Mouse (Mus musculus) testis, postnatal 10 days (tissue): ENCODE data around the gene Gsdma.
A peak's percentile ranks its signal among the peaks of the same experiment; 100 is the strongest.
"Not testable (repeated sequence)": the region's sequence is repeated elsewhere in the genome, so short reads cannot be mapped to it uniquely, and the experiment has no call there.

Experiments used
- DNase-seq: peaks from one replicate; pipeline ENCODE4 v3.0.0; 2021; ENCODE audit warnings: low spot score

Gsdma gene

DNA sequence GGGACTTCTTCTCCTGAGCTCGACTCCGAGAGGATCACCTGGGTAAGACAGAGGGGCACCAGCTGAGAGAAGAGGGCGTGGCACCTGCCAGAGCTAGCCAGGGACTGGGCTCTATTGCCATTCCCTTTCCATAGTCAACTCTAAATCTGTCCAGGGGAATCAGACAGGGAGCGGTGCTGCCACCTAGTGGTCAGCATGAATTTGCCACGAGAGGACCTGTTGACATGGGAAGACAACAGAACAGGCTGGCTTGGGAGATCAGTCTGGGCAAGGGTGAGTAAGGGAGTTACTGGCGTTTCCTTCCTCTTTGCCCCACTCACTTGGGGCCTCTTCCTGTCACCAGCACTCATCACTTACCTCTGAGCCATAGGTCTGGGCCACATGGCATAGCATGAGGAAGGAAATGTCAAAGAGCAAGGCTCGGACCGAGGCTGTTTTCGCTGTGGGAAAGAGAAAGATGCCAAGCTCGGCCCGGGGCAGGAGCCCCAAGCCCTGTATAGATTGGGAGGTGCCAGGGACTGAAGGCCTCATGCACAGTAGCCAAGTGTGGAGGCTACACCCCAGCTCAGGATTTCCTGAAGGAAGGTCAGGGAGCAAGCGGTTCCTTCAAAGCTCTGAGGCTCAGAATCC, 46.4 kb downstream of the Gsdma start:
- DNase-seq, result peak; percentile 91

DNA sequence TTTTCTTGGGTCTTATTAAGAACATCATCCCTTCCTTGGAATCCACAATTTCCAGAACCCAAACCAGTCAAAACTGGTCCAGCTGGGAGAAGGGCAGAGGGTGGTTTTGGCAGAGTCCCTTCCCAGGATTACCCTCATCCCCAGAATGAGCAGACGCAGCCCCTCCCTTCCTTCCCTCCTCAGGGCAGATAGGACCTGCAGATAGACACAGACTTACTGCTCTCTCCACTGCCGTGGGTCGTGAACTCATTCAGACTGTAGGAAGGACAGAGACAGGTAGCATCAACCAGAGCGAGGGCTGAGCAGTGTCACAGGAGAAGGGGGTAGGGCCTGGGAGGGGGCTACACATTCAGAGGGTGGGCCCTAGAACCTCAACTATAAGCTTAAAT, 46.9 kb downstream of the Gsdma start:
- no peak for DNase-seq

DNA sequence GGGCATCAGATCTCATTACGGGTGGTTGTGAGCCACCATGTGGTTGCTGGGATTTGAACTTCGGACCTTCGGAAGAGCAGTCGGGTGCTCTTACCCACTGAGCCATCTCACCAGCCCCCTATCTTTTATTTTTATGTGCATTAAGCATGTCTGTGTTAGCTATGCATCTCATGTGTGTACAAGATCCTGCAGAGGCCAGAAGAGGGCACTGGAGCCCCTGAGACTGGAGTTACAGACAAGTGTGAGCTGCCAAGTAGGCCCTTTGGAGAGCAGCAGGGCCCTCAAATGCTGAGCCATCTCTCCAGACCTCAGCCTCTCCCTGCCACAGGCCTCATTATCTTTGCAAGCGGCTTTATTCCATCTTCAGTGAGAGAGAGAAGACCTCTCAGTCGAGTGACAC, 47.9 kb downstream of the Gsdma start:
- DNase-seq, result not testable (repeated sequence)

DNA sequence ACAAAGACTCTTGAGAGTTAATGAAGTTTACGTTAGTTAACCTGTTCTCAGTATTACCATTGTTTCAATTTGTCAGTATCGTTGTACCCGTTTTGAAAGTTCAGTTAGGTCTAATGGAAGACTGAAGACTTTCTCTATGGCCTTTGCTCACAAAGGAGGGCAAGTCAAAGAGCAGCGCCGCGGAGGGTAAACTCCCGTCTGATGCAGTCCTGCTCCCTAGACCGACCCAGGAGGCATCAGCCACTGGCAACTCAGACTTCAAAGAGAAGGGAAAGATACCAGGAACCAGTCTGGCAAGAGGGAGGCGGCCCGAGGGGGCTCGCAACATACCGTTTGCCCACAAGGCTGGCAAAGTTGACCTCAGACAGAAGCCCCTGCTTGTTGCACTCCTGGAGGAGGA, 49.6 kb downstream of the Gsdma start:
- DNase-seq, result no peak

DNA sequence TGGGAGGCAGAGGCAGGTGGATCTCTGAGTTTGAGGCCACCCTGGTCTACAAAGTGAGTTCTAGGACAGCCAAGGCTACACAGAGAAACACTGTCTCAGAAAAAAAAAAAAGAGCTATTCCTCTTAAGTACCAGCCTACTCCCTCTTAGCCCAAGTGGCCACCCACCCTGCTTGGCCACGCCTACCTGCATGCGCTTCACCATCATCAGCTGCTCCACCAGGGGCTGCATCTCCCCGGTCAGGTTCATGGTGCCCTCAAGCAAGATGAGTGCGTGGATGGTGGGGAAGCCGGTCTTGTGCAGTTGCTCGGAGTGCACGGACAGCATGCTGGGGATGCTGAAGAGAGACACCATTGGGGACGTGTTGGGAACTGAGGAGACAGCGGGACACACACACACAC, 51.8 kb downstream of the Gsdma start:
- no peak for DNase-seq

DNA sequence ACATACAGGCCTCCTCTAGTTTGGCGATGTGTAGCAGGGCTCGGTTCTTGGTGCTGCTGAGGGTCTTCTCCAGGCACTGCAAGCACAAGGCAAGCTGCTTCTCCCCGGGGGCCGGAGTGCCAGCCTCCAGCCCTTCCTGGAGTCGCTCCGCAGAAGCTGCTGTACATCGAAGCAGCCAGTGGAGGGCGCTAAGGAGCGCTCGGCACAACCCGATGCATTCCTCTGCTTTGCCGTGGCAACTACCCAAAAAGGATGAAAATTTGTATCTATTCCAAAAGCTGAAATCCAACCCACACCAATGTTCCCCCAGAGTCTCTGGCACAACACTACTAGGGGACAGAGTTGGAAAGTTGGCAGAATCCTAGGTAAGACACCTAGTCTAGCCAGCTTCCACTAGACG, 53.8 kb downstream of the Gsdma start:
- DNase-seq, result peak; percentile 91

DNA sequence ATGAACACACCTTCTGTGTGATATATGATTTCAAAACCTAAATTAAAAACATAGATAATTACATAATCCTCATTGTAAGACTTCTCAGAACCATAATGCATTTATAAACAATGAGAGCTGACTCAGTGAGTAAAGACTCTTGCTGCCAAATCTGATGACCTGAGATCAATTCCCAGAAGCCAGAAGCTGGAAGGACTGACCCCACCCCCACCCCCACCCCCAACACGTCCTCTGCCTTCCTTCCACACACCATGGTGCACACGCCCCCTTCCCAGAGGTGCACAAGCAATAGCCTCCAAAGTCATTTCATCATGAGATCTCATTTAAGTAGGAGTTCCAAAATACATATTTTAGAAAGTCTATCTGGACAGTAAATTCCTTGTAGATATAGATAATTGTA, 56.6 kb downstream of the Gsdma start:
- no peak for DNase-seq

DNA sequence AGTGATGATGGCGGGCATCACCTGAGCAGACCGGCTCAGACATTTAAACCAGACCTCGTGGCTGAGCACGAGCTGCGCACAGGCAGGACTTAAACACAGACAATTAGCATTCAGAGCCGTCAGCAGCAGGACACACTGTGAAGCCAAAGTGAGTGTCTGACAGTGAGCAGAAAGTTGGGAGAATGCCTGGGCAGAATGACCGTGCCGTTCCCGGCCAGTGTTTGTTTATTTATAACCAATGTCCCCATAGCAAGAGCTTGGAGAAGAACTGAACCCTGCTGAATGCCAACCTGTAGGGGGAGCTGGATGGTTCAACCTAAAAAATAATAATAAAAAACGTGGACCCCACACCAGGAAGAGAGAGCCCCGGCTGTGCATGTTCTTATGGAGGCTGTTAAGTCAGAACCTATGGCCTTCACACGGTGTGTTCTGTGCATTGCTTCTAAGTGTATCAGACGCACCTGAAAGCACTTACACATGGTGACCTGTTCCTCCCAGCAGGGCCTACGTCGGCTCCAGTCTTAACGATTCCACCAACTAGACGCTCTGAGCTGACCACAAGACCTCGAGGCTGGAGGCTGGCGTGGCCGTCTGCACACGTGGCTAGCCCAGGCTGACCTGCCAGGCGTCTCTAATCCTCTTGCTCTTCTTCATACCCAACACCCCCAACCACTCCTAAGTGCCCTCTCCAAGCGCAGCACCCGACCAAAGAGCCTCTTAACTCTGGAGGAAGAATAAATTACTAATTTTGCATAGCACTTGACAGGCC, 57.5 kb downstream of the Gsdma start:
- DNase-seq, result peak; percentile 70

DNA sequence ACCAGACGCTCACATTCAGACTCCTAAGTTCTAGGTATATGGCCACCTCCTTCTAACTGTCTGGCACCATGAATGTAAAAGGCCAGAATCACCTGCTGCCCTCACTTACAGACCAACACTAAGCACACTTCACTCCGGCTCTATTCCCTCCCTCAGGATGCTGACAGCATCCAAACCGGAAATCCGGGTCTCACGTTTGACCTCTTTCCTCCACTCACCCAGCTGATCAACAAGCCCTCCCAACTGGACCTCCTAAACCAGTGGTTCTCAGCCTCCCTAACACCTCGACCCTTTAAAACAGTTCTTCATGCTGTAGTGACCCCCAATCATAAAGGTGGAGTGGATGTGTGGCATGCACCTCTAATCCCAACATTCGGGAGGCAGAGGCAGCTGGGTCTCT, 58.9 kb downstream of the Gsdma start:
- DNase-seq, result no peak

DNA sequence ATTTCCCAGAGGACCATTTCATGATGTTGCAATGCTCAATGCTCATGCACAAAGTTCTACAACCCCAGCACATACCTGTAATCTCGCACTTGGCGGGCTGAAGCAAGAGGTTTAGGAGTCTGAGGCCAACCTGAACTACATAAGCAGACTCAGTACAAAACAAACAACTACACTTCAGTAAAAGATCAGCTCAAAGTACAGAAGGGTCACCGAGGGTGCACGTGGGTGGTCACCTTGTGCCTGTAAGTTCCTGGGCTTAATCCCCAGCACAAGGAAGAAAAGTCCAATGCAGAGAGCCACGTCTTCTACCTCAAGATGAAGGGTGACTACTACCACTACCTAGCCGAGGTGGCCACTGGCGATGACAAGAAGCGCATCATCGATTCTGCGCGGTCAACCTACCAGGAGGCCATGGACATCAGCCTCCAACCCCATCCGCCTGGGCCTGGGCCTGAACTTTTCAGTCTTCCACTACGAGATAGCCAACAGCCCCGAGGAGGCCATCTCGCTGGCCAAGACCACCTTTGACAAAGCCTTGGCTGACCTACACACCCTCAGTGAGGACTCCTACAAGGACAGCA, 61.9 kb downstream of the Gsdma start:
- no peak for DNase-seq
